Mouse (Mus musculus): ENCODE data around the gene Diexf.
A peak's percentile ranks its signal among the peaks of the same experiment; 100 is the strongest.

The Diexf gene

DNA sequence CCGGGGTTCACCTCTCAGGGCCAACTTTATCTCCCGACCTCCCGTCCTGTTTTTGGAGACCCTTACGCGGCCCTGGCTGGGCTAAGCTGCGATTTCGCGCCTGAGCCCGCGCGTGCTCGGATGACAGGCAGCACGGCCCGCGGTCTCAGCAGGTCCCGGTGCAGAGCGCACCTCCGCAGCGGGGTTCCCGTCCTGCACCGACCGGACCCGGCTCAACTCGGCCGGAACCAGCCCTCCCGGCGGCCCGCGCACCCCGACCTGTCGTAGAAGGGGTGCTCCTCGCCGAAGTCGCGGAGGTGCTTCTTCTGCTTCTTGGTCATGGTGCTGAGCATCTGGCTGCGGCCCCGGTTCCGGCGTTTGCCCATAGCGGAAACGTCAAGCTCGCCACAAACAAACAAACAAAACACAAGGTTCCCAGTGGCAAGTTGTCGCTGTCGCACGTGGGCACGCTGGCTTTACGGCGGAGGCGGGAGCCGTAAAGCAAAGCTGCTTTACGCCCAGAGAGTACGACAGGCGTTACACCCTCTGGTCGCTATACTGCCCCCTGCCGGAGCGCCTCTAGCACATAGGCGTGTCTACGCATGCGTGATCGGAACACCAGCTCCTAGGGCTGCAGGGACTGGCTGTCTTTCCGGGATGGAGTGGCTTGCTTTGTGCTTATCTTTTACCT lies at the start of gene Diexf:
Gene Diexf (minus strand): TSS at position 487 of the 670 bp plus-strand sequence.
- DNase-seq (ENCODE audit: extremely low spot score, low spot score): peak; percentile 100

DNA sequence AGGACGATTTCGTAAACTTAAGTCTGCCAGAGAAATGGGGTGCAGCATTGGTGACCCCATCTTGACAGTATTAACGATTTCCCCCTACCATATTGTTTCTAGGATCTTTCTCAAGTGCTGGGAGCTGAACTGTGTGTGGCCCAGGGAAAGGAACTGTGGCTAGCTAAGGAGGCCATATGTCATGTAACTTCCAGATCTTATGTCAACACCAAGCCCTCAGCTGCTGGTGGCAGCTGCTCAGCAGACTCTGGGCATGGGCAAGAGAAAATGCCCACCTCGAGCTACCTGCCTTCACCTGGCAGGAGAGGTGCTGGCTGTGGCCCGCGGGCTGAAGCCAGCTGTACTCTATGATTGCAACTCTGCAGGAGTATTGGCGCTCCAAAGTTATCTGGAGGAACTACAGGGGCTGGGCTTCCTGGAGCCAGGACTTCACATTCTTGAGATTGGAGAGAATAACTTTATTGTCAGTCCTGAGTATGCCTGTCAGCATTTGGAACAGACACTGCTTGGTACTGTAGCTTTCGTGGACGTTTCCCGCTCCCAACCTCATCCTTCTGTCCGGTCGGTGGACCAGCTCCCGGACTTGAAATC lies 44.2 kb upstream of the Diexf start:
- no peak for DNase-seq (ENCODE audit: extremely low spot score, low spot score)

DNA sequence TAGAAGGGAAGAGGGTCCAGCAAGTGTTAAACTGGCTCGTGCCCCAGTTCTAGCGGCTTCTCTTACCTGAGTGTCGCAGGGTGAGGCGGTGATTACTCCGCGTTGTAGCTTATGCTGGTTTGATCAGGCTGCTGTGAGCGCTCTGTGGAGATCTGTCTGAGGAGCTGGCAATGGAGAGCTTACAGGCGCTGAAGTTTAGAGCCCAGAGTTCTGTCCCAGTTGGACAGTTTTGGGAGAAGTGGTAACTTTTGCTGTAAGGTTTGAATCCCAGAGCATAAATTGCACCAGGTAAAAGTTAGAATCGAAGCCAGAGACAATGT lies 43.7 kb upstream of the Diexf start:
- DNase-seq (ENCODE audit: extremely low spot score, low spot score): no peak

DNA sequence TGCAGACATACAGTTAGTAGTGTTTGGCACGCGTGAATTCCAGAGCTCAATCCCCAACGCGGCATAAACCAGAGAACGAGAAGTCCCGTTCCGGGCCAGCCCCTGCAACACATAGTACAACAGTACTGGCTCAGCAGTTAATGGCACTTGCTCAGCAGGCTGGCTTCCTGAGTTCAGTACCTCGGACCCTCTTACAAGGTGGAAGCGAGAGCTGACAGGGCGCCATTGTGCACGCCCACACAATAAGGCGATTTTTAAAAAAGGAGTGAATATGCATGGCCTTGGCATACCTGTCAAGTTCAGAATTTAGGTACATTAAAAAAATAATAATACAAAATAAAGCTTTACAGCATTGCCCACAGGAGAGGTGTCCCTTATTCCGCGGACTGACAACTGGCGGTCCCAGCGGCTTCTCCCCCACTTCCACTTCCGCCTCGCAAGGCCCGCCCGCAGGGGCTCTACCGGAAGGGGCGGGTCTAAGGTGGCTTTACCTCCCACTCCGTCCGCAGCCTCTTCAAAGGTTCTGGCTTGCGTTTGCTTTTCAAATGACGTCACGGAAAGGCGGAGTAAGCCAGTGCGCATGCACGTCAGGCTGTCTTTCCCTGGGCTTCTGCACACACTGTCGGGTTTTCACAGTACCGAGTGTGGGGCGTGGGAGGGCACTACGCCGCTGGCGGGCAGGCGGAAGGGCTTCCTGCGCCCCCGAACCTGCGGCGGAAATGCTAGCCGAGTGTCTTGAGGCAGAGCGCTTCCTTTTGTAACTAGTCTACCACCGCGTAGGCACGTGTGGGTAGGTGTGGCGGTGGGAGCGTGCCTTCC lies 43.1 kb upstream of the Diexf start:
- DNase-seq (ENCODE audit: extremely low spot score, low spot score): peak; percentile 96

DNA sequence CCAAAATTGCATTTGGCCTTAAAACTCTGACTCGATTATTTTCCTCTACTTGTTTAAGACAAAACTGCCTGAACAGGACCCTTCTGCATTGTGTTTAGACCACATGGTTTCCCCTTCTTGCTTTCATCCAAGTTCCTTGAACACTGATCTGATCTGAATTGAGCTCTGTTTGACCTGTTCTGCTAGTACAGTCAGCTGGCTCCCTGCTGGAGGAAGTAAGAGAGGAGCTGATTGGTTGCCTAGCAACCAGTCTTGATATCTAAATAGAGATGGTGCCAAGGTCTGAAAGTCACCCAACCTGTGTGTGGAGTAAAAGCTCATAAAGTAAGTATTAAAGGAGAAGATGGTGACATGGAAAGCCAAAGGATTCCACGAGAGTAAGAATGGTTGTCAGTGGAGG lies 39.8 kb upstream of the Diexf start:
- DNase-seq (ENCODE audit: extremely low spot score, low spot score): no peak

DNA sequence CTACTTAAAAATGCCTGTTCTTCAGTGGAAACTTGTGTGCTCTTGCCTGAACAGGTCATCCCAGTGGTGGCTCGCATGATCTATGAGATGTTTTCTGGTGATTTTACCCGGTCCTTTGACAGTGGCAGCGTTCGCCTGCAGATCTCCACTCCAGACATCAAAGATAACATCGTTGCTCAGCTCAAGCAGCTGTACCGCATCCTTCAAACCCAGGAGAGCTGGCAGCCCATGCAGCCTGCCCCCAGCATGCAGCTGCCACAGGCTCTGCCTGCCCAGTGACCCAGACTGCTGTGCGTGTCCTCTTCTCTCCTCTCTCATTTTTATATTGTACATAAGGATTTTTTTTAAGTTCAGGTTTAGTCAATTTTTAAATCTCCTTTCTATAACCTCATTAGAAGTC lies 39.2 kb upstream of the Diexf start:
- DNase-seq (ENCODE audit: extremely low spot score, low spot score): no peak

DNA sequence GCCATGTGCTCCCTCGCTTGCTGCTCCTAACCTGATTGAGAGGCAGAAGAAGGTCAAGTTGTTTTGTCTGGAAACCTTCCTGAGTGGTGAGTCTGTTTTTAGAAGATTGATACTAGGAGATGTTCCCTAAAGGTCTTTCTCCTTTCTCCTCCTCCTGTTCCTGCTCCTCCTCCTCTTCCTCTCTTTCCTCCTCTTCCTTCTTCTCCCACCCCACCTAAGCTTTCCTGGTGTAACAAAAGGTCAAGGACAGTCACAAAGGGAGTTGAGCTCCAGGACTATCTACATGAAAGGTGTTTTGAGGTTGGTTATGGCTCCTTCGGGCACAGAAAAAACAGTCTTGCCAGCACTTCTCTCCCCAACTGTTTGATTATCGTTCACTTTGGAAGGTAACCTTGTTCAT lies 37.7 kb upstream of the Diexf start, which contains the start of gene A130010J15Rik:
Gene A130010J15Rik (plus strand): TSS at position 301 of the 400 bp plus-strand sequence.
- DNase-seq (ENCODE audit: extremely low spot score, low spot score): no peak

DNA sequence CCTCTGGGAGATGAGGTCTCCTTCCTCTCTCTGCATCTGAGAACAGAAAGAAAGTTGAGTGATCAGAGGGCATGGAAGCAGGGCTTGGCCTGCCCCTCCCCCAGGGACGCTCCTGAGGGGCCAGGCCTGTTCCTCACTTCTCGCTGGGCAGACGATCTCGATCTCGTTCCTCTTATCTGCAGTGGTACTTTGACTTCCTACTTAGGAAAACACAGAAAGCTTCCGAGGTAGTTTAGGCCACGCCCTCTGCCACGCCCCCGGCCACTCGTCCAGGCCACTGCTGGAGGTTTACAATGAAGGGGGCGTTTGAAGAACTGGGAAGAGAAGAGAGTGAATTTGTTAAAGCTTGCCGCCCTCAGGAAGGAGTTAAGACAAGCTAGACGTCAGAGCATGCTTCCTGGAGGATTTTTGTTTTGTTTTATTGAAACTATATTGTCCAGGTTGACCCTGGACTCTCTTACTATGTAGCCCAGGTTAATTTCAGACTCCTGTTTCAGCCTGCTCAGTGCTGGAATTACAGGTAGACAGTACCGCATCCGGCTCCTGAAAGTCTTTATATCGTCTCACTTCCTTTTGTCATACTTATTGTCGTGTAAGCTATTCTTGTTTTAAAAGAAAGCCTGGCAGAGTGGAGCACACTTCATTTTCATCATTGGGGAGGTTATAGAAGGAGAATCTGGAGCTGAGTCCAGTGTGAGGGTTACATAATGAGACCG lies 30.4 kb upstream of the Diexf start:
- DNase-seq (ENCODE audit: extremely low spot score, low spot score): peak; percentile 58

DNA sequence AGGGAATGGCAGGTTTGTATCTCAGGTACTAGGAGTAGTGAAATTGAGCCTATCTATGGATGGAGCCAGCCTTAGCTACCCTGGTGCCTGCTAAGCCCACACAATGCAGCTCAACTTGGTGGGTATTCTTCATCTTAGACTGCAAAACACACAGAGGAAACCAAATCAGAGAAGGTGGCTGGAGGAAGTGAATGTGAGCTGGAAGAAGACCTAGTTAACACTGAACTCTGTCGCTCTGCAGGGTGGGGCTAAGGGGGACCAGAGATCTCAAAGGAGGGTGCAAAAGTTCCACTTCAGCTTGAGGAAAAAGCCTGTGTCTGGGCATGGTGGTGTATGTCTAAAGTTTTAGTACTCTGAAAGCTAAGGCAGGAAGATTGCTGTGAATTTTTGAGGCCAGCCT lies 29.5 kb upstream of the Diexf start:
- no peak for DNase-seq (ENCODE audit: extremely low spot score, low spot score)

DNA sequence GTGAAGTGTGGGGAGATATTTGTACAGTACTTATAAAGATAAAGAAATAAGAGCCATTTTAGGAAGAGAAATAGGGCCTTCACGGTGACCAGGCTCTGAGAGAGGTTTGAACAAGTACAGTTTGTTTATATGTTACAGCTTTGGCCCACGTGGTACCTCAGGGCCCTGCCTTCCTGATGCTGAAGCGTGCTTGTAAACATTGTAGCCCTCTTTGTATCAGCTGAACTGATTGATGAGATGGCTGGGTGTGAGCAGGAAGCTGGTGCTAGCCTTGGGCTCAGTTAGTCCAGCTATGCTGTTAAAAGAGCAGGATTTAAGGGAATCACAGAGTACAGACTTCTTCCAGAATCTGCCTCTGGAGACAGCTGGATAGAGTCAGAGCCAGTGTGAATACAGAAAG lies 29.1 kb upstream of the Diexf start:
- no peak for DNase-seq (ENCODE audit: extremely low spot score, low spot score)

DNA sequence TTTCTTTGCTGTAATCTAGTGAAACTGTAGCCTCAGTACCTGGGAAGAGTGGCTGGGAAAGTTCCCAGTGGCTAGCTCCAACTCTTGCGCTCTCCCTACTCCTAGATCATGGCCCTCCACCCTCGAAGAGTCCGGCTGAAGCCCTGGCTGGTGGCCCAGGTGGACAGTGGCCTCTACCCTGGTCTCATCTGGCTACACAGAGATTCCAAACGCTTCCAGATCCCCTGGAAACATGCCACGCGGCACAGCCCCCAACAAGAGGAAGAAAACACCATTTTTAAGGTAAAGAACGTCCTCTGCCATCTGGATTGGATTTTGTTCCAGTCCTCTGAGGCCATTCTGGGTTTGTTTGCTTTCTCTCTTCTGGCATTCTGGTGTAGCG lies 27.0 kb upstream of the Diexf start:
- no peak for DNase-seq (ENCODE audit: extremely low spot score, low spot score)

DNA sequence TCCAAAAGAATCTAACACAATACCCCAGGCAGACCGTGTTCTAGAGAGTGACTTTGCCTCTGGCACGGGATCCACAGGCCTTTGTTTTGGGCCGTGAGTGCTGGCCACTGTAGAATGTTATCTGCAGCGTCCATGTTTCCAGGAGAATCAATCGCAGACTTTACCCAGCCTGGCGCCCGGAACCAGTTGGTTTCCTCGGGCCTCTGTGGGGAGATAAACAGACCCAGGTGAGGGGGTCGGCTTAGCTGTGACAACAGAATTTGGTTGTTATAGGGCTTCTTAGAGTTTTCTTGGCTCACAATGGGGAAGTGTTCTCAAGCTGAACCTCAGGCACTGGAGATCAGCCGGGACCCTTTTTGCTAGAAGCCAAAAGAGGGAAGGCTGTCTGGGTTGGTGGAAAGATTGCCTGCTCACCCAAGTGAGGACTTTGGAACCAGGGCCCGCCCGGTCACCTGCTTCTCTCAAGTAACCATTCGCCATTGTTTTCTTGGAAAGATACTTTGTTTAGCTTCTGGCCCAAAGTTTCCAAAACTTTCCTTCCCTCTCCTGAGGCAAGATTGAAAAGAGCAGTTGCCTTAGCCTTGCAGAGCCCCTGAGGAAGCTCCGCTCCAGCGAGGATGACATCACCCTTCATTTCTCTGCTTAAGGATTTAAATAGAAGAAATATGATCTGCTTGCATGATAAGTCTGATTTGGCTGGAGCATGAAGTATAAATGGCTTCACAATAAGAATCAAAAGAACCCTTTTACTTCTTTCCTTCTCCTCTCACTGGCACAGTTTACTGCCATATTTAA lies 26.4 kb upstream of the Diexf start:
- no peak for DNase-seq (ENCODE audit: extremely low spot score, low spot score)

DNA sequence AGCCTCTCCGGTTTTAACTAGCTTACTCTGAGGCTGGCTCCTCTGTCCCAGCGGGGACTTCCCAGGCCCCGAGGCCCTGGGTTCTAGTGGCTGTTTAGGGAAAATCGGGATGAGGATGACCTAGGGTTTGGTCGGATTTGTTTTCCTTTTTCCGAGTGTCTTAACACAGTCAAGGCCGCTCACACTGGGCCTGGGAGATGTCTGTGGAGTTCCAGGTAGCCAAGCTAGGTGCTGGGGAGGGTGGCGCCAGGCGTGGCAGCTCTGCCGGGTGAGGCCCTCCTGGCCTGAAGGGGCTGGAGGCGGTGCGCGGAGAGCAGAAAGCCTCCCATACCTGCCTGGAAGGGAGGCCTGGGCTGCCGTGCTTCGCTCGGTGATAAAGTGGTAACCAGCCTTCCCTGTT lies 23.5 kb upstream of the Diexf start:
- DNase-seq (ENCODE audit: extremely low spot score, low spot score): no peak

DNA sequence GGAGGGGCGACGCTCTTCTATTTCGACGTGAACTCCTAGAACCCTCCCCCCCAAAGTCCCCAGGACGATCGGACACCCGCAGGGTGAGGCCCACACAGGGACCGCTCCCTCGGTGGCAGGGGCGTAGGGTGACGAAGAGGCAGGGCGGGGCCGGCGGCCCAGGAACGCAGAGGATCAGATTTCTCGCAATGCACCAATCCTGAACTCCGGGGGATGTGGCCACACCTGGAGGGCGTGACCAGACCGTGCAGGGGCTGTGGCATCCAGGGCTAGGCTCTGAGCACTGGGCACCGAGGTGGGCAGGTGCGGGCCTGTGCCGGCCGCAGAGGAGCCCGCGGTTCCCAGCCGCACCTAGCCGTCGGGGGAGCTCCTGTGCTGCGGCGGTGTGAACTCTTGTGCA lies 22.8 kb upstream of the Diexf start, which contains the start of gene Irf6:
Gene Irf6 (plus strand): TSS at position 240 of the 400 bp plus-strand sequence.
- DNase-seq (ENCODE audit: extremely low spot score, low spot score): peak; percentile 45

DNA sequence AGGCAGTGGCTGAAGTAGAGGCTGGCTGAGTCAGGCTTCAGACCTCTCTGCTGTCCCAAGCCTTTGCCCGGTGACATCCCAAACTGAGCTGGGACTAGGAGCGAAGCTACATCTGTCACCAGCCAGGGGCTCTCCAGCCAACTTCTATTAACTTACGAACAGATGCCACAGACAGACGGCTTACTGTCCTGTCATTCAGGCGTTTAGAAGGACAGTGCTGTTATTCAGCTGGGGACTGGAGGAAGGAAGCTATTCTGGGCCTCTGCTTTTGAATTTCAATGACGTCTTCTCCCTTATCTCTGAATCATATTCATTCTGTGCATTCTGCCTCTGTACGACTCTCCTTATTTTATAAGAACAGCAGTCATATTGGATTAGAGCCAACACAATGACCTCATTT lies 21.1 kb upstream of the Diexf start:
- no peak for DNase-seq (ENCODE audit: extremely low spot score, low spot score)

DNA sequence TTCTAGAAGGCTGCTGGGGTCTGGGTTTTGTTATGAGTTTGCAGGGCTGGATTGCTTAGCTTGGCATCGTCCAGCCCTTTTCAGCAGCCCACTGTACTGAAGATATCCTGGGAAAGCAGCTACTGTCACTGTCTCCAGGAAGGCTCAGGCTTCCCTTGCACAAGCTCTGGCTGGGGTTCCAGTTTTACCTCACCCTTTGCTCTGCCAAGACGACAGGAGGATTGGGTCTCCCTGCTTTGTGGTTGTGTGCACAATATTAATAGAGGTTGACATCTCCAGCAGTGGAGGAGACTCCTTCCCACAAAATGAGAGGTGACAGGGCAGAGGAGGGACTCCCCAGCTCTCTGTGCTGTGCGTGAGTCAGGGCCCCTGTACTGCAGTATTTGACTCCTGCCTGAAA lies 19.2 kb upstream of the Diexf start:
- DNase-seq (ENCODE audit: extremely low spot score, low spot score): no peak

DNA sequence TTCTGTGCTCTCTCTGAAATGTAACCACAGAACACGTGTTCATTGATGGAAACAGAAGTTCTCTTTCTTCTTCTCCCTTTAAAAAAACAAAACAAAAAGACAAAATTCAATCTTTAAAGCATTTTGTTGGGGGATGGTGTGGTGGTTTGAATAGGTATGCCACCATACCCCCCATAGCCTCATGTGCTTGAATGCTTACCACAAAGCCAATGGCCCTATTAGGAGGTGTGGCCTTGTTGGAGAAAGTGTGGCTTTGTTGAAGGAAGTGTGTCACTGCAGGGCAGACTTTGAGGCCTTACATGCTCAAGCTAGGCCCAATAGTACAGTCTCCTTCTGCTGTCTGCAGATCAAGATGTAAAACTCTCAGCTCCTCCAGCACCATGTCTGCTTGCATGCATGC lies 16.3 kb upstream of the Diexf start:
- DNase-seq (ENCODE audit: extremely low spot score, low spot score): no peak

DNA sequence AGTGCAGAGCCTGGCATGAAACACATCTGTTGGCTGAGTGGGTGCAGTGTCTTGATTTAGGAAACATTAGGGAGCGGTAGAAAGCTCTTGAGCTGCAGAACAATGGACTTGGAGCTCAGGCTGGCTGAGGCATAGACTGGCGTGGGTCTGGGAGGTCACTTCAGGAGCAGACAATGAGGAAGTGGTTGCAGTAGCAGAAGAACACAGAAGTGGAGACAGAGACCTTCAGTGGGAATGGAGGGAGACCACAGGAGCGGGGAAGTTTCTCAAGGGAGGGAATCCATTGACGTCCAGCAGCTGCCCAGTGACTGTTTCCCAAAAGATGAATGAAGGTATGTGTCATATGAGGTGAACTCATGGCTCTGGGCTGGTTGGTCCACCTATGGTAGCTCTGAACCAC lies 15.0 kb upstream of the Diexf start:
- DNase-seq (ENCODE audit: extremely low spot score, low spot score): no peak

DNA sequence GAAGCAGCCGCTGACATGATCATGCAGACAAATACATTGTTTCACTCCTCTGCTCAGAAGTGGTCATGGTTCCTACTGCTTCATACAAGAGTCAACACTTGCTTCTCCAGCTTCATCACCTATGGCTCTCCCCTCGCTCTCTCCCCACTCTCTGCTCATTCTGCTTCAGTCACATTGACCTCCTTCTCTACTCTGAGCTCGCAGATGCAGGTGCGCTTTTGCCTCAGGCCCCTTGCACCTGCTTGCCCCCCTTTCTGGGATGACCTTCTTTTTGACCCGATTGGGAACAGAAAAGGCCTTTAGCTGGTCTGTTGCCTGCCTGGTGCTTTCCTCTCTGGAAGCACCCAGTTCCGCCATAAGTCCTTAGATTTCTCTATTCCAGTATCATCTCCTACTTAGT lies 14.4 kb upstream of the Diexf start:
- DNase-seq (ENCODE audit: extremely low spot score, low spot score): no peak

DNA sequence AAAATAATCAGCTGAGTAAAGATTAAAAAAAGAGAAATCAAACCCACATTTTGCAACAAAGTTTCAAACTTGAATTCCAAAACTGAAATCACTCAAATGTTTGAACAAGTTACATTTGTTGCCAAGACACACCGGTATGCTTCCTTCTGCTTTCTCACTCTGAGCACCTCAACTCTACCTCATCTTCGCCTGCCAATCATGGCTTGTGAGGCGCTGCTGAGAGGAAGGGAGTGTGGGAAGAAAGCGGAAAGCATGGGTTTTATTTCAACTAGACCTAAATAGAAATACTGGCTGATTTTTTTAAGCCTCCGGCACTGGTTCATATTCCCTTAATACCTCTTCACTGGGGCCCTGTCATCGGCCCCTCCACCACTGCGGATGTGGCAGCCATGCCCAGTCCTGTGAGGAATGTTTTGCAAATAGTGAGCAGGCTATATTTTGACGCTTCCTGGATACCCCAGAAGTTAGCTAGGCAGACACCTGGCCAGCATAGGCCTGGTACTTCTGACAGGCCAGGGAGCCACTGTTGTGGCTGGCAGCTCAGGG lies 12.5 kb upstream of the Diexf start:
- DNase-seq (ENCODE audit: extremely low spot score, low spot score): no peak

DNA sequence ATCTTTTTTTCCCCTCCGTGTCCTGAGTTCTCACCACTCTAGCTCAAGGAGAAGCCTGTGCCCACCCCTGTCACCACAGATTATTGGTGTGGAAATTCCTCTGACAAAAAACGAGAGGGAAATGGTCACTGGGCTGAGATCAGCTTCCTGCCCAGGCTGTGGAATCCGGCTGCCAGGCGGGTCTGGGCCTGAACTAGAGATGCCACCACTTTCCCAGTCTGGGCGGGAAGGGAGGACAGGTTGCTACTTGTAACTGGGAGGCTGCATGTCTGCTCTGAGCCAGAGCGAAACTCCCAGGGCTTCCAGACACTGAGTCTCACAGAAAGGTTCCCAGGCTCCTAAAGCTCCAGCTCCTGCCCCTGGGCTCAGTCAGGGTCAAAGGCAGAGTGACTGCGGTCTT lies 11.0 kb upstream of the Diexf start:
- no peak for DNase-seq (ENCODE audit: extremely low spot score, low spot score)

Data from neural tube, embryonic 10.5 days (tissue).